Mouse (Mus musculus) myocyte (in vitro differentiated cells): ENCODE results near the gene Ndufa4l2.

Source experiments
- E2F4 ChIP-seq: IDR thresholded peaks from one replicate; pipeline ENCODE4 v1.6.1; 2011; ENCODE audit warnings: mild to moderate bottlenecking, control low read depth, moderate library complexity; ENCODE audit not compliant: insufficient read depth
- MAX ChIP-seq: IDR thresholded peaks from one replicate; pipeline ENCODE4 v1.6.1; 2011; ENCODE audit warnings: low read depth, mild to moderate bottlenecking, control low read depth
- MYOG ChIP-seq, 3 experiments: IDR thresholded peaks; one replicate each; pipeline ENCODE4 v1.6.1; 2011; ENCODE audit warnings: control low read depth in 2 of 3, low read depth in 2 of 3, mild to moderate bottlenecking in 2 of 3; ENCODE audit not compliant: insufficient read length in 2 of 3, control insufficient read depth in 1 of 3, insufficient read depth in 1 of 3
- POLR2A ChIP-seq: IDR thresholded peaks from one replicate; pipeline ENCODE4 v1.6.1; 2011; ENCODE audit warnings: low read depth, mild to moderate bottlenecking, control low read depth, moderate library complexity; ENCODE audit not compliant: insufficient read length
- USF1 ChIP-seq: IDR thresholded peaks from one replicate; pipeline ENCODE4 v1.6.1; 2011; ENCODE audit warnings: low read depth, mild to moderate bottlenecking, control low read depth, moderate library complexity

GRCm38 (mm10) chr10:127500042-127500441 lies 14.7 kb upstream of the Ndufa4l2 start:
- TF ChIP-seq POLR2A (no peak), USF1 (no peak), E2F4 (no peak), MAX (no peak), MYOG (IDR thresholded peaks at IDR 0.05; ENCODE audit: control insufficient read depth in 1 of 3, insufficient read depth in 1 of 3, insufficient read length in 2 of 3, low read depth in 2 of 3) (no peak)
